Mouse (Mus musculus) lung, adult 2 months (tissue): ENCODE measurements around the gene Hoxb8.

Experiments
- CTCF ChIP-seq: fragments of 200-500 bp; IDR thresholded peaks from 2 replicates; pipeline ENCODE4 v1.5.1; 2011; ENCODE audit warnings: mild to moderate bottlenecking, low read length, control low read depth; ENCODE audit not compliant: insufficient read depth
- POLR2A ChIP-seq: fragments of 200-500 bp; IDR thresholded peaks from 2 replicates; pipeline ENCODE4 v1.6.1; 2011; ENCODE audit warnings: low read depth, mild to moderate bottlenecking, control low read depth, low read length, borderline replicate concordance; ENCODE audit errors: extremely low read depth

- TF ChIP-seq POLR2A (no peak), CTCF (no peak)
Observed at GRCm38 (mm10) chr11:96297968-96298635, 16.4 kb downstream of the Hoxb8 start.
